Mouse (Mus musculus): ENCODE results near the gene Armcx3.

- TF ChIP-seq CTCF (IDR thresholded peaks at IDR 0.05; ENCODE audit: borderline replicate concordance, control insufficient read depth, extremely low read depth, insufficient read depth, low read length, poor library complexity) (no peak), POLR2A (IDR thresholded peaks at IDR 0.05; ENCODE audit: control insufficient read depth, extremely low read depth, insufficient read depth, low read length, poor library complexity) (no peak)
Observed at GRCm38 (mm10) chrX:134729778-134730177, 26.6 kb upstream of the Armcx3 start.

All from thymus, adult 2 months (tissue).